ENCODE assay signal across 11 mouse cellular contexts in the genomic region with DNA sequence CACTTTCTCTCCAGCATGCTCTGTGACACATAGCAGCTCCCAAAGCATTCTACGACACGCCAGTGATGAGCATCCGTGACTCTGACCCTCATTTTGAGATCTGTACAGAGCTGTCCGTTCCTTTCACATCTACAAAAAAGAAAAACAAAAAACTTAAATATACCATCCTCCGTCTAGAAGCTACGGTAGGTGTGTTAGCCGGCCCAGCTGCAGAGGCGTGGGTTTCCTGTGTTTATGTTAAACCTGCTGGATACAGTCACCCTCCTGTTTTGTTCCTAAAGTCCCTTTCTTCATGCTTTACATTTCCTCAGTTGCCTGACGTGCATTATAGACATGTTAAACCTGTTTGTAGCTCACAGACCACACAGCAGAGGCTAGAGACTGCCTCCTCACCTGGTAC.
DNase-seq lines count a peak whose midpoint lies in the region; ATAC-seq and TF ChIP-seq lines count a peak whose summit lies in the region.
"Had no signal": no experiment of that assay in that cellular context is flagged by ENCODE, and none has a peak within 500 bp of the region (broad histone marks: within the 10 kb centered on the region; RNA-seq: fewer than 3 reads in every experiment).

No protein-coding gene starts in this region.

- H3K4me3 ChIP-seq in heart, embryonic 11.5 days (ENCODE audit: low read depth, low read length): no peak overlapping the region
- no peak overlapping the region for H3K4me3 ChIP-seq in lung, embryonic 16.5 days (ENCODE audit: low read length)
- H3K4me3 ChIP-seq in limb, embryonic 10.5 days: no peak overlapping the region
- no peak overlapping the region for H3K4me3 ChIP-seq in left cerebral cortex, adult 2 months

- no peaks in the 10 kb centered on the region for H3K27me3 ChIP-seq in heart, embryonic 11.5 days (ENCODE audit: control insufficient read depth, insufficient read depth, low read length)
- no peaks in the 10 kb centered on the region for H3K27me3 ChIP-seq in lung, embryonic 16.5 days (ENCODE audit: control insufficient read depth, insufficient read depth, low read depth, low read length)
- no peaks in the 10 kb centered on the region for H3K27me3 ChIP-seq in limb, embryonic 10.5 days (ENCODE audit: low read depth, poor library complexity, severe bottlenecking)

- H3K9me3 ChIP-seq in heart, embryonic 11.5 days (replicated peaks; ENCODE audit: control insufficient read depth, low read length): no peaks in the 10 kb centered on the region
- H3K9me3 ChIP-seq in lung, embryonic 16.5 days (ENCODE audit: control insufficient read depth, low read length): no peaks in the 10 kb centered on the region
- no peaks in the 10 kb centered on the region for H3K9me3 ChIP-seq in limb, embryonic 10.5 days (replicated peaks)

- peak overlapping the region; percentile 57 for H3K27ac ChIP-seq in heart, embryonic 11.5 days (ENCODE audit: low read depth, low read length)
- H3K27ac ChIP-seq in lung, embryonic 16.5 days (ENCODE audit: low read length): peak overlapping the region; percentile 87
- peak overlapping the region; percentile 30; the same call in 1 of the 2 replicates for H3K27ac ChIP-seq in limb, embryonic 10.5 days
- H3K27ac ChIP-seq in left cerebral cortex, adult 2 months: no peak overlapping the region

- H3K9ac ChIP-seq in heart, embryonic 11.5 days (ENCODE audit: low read depth, low read length): no peak overlapping the region
- H3K9ac ChIP-seq in lung, embryonic 16.5 days (ENCODE audit: low read length): peak overlapping the region; percentile 40

- no peaks in the 10 kb centered on the region for H3K36me3 ChIP-seq in heart, embryonic 11.5 days (ENCODE audit: control insufficient read depth, insufficient read depth, low read length)
- H3K36me3 ChIP-seq in lung, embryonic 16.5 days (ENCODE audit: control insufficient read depth, insufficient read depth, low read length): no peaks in the 10 kb centered on the region
- H3K36me3 ChIP-seq in limb, embryonic 10.5 days: peaks cover 17% of the 10 kb centered on the region; the same call in 1 of the 2 replicates

- intact Hi-C loops in left cerebral cortex, adult 2 months (cut with DNase I): no loop called here

- TF ChIP-seq CTCF in left cerebral cortex, adult 2 months (IDR thresholded peaks at IDR 0.05): no peak

- ATAC-seq in heart, embryonic 11.5 days (replicated peaks; ENCODE audit: insufficient number of reproducible peaks, low FRiP score, low TSS enrichment): no peak
- ATAC-seq in lung, embryonic 16.5 days (ENCODE audit: low read depth): 0 out of 2 replicates have a peak, but pooled peaks have one; percentile 9

- peaks cover 38% of the 10 kb centered on the region for H3K4me1 ChIP-seq in heart, embryonic 11.5 days (ENCODE audit: control insufficient read depth, insufficient read depth, low read length)
- H3K4me1 ChIP-seq in lung, embryonic 16.5 days (replicated peaks; ENCODE audit: control insufficient read depth, insufficient read depth, low read length): peaks cover 39% of the 10 kb centered on the region
- H3K4me1 ChIP-seq in limb, embryonic 10.5 days: peaks cover 30% of the 10 kb centered on the region

- DNase-seq in heart, adult 8-10 months (ENCODE audit: low spot score): no peak
- DNase-seq in lung, postnatal 14 days: no peak
- DNase-seq in T-cell, adult 2 months (ENCODE audit: low spot score): peak; percentile 56
- DNase-seq in limb, embryonic 10.5 days (ENCODE audit: low spot score): no peak
- no peak for DNase-seq in layer of hippocampus, postnatal 25 days (ENCODE audit: extremely low spot score in 1 of 2, low spot score in 1 of 2)
- no peak for DNase-seq in left cerebral cortex, adult 2 months (ENCODE audit: extremely low spot score in 1 of 2, low spot score in 2 of 2)
- DNase-seq: cerebellum, adult 9-10 months had no signal

- no peak overlapping the region for H3K4me2 ChIP-seq in heart, embryonic 11.5 days
- peak overlapping the region; percentile 3; the same call in 1 of the 2 replicates for H3K4me2 ChIP-seq in lung, embryonic 16.5 days (ENCODE audit: low read depth, low read length)
- H3K4me2 ChIP-seq: liver, embryonic 11.5 days; midbrain, embryonic 11.5 days had no signal

- 66% methylated on average over 9 of the region's 9 CpGs for WGBS in heart, embryonic 11.5 days (ENCODE audit: insufficient replicate concordance)
- 48% methylated on average over 9 of the region's 9 CpGs for whole genome bisulfite sequencing in lung, embryonic 16.5 days
- 87% methylated on average over 9 of the region's 9 CpGs for WGBS in limb, embryonic 10.5 days
